Mouse (Mus musculus) liver, embryonic 14.5 days (tissue): ENCODE data around the gene Fip1l1.

Source experiments
- CTCF ChIP-seq: IDR thresholded peaks from 2 replicates; pipeline ENCODE4 v1.5.1; 2016; ENCODE audit warnings: antibody characterized with exemption, low read depth, control low read depth
- EP300 ChIP-seq: IDR thresholded peaks from 2 replicates; pipeline ENCODE4 v1.6.1; 2016; ENCODE audit warnings: antibody characterized with exemption, low read depth

DNA sequence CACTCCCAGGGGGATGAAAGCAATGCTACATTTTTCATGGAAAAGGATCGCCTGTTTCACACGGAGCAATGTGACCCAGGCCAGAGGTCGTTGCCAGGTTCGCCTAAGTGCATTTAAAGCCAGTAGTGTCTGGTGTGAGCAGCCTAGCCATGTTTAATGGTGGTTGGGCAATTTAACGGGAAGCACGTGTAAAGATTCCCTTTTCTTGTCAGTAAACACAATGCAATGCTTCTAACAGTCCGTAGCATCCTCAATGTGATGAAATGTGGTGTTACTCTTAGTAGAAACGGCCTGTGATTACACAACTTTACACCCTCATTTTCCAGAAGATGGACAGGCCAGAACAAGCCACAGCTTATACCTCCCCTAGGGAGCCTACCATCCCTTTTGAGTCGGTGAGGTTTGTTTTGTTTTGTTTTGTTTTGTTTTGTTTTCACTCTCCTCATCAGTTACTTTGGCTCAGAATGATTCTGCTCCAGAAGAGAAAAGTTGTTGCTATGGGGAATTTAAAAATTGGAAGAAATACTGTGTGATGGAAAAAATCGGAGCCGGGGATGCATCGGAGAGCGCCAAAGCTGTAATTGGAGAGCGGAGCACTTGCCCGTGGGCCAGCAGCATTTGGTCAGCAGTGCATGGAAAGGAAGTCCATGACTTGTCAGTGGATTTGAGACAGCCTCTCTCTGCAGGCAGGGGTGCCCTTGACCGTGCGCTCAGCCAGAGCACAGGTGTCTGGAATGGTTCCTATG lies 97.3 kb downstream of the Fip1l1 start:
- TF ChIP-seq CTCF (no peak), EP300 (no peak)
